Mouse (Mus musculus) testis, postnatal 10 days (tissue): ENCODE measurements around the gene Rpl18.
A peak's percentile ranks its signal among the peaks of the same experiment; 100 is the strongest.

Experiments used
- DNase-seq: peaks from one replicate; pipeline ENCODE4 v3.0.0; 2021; ENCODE audit warnings: low spot score

Gene Rpl18

DNA sequence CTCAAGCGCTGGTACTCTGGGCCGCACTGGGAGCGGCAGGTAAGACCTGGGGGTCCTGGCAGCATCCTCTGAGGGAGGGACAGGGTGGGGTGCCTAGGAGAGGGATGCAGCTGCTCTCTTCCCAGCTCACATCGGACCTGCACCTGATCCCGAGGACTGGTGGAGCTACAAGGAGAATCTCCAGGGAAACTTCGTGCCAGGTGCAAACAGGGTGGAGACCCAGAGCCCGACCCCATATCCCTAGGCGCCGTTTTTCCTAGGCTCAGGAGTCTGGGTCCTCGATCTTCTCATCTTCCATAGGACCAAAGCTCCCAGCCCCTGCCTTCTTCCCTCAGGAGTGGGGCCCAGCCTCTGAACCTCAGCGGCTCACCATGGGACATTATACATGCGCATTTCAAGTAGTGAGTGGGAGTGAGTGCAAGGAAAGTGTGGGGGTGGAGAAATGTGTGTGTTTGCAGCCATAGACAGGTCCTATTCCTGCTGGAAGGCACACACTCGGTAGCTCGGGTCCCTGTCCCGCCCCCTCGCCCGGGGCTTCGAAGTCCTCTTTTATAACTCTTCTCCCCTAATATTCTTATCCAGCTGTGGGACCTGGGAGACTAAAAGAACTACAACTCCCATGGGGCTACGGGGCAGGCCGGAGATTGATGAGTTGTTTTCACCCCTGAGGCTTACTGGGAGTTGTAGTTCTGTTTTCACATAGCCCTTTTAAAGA lies 14.8 kb upstream of the Rpl18 start:
- peak; percentile 81 for DNase-seq

DNA sequence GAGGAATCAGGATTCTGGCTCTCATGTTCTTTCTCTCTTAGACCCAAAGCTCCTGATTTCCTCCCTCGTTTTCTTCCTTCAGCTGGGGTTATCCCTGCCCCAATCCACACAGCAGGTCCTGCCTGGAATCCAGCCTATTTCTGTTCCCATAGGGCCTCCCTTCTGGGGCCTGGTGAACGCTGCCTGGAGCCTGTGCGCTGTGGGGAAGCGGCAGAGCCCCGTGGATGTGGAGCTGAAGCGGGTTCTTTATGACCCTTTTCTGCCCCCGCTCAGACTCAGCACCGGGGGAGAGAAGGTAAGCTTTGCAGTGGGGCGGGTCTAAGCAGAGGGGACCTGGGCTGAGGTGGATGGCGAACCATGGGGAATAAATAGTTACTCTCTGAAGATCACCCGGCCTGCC lies 14.2 kb upstream of the Rpl18 start:
- peak; percentile 60 for DNase-seq

DNA sequence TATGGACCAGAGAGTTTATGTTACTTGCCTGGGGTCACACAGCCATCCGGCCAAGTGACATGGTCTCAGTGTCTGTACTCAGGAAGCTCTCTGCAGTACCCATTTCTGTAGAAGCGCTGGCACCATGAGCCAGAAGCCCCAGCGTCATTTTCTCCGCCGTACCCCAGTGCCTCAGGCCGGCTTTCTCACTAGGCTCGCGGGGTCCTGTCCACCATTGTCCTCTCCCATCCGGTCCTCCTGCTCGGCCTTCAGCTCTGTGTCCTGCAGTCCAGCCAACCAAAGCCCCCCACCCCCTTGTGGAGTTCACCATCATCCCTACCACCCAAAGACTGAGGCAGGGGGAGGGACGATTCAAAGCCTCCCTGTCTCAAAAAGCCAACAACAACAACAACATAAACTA lies 13.7 kb upstream of the Rpl18 start:
- DNase-seq = peak; percentile 45

DNA sequence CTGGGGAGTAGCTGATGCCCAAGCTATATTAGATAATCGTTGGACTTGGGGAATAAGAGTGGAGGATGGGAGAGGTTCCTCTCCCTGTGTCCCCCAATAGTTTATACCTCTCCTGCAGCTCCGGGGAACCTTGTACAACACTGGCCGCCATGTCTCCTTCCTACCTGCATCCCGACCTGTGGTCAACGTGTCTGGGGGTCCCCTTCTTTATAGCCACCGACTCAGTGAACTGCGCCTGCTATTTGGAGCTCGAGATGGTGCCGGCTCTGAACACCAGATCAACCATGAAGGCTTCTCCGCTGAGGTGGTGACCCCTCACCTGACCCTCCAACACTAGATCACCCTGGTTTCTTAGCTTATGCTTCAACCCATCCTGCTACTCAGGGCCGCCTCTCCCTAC lies 12.9 kb upstream of the Rpl18 start:
- DNase-seq = peak; percentile 46

DNA sequence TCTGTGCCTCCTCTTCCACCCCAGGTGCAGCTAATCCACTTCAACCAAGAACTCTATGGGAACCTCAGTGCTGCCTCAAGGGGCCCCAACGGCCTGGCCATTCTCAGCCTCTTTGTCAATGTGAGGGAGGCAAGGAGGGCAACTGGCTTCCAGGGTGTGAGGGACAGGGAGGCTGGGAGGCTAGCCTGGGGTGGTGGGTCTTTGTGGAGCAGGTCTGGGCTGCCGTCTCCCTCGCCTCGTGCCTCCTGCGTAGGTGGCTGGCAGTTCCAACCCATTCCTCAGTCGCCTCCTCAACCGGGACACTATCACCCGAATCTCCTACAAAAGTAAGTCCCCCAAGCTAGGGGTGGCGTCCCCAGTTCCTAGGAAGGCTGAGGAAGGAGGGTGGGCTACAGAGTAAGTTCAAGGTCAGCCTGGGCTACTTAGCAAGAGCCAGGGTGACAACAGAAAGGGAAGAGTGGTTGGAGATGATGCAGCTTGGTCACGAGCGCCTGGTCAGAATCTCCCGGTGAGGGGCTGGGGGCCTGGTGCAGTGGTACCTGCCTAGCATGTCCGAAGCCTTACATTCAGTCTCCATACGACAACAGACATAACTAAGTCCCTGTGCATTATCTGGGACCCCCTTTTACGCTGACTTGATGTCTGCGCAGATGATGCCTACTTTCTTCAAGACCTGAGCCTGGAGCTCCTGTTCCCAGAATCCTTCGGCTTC lies 12.3 kb upstream of the Rpl18 start:
- DNase-seq = peak; percentile 47

DNA sequence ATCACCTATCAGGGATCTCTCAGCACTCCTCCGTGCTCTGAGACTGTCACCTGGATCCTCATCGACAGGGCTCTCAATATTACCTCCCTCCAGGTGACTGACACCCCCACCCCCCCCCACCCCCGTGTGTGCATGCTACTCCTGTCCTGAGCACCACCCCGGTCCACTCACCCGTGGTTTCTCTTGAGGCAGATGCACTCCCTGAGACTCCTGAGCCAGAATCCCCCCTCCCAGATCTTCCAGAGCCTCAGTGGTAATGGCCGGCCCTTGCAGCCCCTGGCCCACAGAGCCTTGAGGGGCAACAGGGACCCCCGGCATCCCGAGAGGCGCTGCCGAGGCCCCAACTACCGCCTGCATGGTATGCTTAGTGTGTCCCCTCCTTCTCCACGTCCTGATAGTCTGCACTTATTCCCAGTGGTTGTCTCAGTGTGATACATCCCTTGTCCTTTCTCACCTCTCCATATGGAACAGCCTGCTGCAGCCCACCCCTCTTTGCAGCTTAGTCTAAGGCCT lies 11.7 kb upstream of the Rpl18 start:
- DNase-seq = peak; percentile 56

DNA sequence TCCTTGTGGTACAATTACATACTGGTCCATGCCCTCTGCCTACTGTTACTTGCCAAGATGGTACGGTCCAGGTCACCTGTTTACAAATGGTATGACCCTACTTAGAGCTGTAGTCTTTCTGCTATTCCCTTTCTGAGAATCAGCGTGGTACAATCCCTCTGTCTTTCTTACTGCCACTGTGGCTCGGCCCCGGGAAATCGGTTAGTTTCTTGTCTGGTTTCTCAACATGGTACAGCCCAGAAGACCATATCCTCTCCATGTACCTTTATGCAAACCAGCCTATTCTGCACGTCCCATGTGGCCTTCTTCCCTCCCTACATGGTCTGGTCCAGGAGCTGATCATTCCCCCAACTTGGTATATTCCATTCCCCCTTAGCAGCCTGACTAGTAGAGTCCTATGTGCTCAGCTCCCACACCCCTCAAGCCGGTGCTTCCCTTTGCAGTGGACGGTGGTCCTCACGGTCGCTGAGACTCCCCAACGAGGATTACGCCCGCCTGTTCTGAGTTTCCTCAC lies 11.2 kb upstream of the Rpl18 start:
- peak; percentile 73 for DNase-seq

DNA sequence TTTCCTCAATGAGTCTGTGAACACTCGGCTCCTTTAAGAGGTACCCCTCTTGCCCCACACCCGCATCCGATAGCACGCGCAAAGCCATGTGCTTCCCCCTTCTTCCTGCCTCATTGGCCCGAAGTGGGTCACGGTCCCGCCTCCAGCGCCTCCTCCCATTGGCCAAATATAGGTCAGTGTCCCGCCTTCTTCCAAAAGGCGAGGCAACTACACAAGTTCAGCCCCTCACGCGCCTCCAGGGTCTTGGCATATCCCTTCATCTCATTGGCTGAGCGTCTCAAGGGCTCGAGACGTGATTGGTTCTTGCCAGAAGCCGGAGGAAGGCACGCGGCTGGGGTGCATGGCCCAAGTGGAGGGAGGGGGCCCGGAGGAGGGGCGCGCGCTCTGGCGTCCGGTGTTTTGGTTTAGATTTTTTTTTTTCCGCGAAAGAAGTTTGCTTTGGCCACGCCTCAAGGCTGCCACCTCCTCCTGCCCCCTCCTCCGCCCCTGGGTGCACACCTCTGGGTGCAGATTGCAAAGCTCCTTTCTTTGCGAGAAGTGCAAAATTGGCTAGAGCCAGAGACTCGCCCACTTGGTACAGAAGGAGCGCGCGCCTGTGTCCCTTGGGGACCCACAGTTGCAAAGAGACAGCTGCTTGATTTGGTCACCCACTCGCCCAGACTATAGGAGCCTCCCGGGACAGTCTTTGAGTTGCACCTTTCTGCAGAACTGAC lies 10.4 kb upstream of the Rpl18 start, which contains the start of gene Dbp:
Gene Dbp, plus strand, starts transcription at position 359 of the 713 bp plus-strand sequence.
- DNase-seq = peak; percentile 97

DNA sequence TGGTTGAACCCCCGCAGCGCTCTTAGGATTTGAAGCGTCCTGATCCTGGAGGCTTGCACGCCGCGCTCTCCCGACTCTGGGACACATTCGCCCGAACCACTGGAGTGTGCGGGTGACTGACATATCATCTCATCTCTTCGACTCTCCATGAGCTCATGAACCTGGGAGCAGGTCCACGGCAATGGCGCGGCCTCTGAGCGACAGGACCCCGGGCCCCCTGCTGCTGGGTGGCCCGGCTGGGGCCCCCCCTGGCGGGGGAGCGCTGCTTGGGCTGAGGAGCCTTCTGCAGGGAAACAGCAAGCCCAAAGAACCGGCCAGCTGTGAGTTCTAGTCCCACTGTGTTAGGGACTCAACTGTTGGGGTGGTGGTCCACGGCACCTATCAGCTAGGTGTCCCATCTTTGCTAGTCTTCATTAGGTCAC lies 9.8 kb upstream of the Rpl18 start:
- DNase-seq = peak; percentile 74

DNA sequence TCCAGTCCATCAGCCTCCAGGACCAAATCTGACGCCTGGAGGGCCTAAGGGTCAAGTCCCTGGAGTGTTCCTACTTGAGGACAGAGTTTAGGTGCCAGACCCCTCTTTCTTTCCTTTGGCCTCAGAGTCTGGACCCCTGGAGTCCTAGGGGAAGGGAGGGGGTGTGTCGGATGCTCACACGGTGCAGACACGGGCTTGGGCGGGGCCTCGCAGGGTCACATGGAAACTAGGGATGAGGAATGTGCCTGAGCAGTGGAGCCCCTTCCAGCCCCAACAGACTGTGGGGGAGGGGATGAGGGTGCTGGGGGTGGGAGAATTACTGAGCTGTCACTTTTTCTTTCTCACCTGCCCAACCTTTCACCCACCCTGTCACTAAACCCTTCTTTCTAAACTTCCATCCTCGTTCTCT lies 9.4 kb upstream of the Rpl18 start:
- DNase-seq = peak; percentile 93

DNA sequence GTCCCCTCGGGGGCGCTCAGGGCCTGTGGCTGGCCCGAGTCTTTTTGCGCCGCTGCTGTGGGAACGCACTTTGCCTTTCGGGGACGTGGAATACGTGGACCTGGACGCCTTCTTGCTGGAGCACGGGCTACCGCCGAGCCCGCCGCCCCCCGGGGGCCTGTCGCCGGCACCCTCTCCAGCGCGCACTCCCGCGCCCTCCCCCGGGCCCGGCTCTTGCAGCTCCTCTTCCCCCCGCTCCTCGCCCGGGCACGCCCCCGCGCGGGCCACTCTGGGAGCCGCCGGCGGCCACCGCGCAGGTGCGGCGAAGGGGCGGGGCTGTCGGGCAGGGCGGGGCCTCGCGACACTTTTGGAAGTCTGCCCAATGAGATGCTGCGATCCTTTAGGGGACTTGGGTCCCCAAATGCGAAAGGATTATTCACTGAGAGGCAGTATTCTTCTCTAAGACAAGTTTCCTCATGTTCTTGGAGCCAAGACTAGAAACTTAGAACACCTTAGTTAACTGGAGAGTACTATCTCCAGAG lies 8.5 kb upstream of the Rpl18 start:
- peak; percentile 96 for DNase-seq

DNA sequence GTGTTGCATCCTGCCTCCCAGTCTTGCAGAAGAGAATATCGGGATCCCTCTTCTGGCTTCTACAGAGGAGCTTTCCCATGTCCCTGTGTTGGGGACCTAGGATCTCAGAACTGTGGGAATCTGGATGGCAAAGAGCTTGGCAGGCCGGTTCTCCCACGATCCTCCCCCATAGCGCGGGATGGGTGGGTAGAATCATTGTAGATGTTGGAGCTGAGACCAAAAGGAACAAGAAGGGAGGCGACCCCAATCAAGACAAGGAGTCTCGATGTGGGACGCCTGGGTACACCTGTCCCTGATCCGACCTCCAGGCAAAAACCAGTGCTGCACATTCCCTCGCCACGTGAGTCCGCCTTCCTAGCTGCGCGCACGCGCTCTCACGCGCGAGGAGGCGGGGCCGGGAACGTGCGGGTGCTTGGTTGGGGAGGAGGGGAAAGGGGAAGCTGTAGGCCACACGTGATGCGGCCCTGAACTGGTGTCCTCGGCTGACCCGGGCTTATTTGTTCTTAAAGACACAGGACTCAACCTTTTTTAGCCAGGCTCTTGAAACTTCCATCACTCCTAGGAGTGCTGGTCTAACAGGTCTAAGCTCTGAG lies 7.8 kb upstream of the Rpl18 start:
- peak; percentile 98 for DNase-seq

DNA sequence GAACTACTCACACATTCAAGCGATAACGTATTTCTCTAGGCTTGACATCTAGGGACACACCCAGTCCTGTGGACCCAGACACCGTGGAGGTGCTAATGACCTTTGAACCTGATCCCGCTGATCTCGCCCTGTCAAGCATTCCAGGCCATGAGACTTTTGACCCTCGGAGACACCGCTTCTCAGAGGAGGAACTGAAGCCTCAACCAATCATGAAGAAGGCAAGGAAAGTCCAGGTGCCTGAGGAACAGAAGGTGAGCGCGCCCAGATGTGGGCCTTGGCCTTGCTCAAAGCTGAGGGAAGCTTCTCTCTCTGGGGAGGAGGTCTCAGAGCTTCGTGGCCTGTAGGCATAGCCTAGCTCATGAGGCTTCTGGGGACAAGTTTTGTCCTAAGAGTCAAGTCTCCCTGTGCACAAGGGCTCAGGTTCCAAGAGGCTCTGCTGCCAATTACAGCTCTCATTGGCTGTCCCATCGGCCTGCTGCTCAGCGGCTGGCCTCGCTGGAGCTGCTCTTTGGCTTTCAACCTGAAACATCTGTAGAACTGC lies 7.0 kb upstream of the Rpl18 start:
- no peak for DNase-seq

DNA sequence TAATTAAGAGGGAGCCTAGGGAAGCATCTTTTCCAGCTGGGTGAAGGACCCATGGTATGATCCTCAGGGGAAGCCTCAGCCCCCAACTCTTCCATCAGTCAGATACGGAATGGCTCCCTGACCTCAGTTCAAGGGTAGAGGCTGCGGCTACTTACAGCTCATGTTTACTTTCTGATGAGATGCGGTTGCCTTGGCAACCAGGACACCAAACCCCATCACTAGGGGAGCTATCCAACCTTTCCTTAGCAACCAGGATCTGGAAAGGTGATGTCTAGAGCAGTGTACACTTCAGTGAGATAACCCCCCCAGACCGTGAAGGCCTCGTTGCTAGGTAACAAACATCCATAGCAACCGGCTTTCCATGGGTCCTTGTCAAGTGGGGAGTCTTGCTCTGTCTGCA lies 6.2 kb upstream of the Rpl18 start:
- no peak for DNase-seq

DNA sequence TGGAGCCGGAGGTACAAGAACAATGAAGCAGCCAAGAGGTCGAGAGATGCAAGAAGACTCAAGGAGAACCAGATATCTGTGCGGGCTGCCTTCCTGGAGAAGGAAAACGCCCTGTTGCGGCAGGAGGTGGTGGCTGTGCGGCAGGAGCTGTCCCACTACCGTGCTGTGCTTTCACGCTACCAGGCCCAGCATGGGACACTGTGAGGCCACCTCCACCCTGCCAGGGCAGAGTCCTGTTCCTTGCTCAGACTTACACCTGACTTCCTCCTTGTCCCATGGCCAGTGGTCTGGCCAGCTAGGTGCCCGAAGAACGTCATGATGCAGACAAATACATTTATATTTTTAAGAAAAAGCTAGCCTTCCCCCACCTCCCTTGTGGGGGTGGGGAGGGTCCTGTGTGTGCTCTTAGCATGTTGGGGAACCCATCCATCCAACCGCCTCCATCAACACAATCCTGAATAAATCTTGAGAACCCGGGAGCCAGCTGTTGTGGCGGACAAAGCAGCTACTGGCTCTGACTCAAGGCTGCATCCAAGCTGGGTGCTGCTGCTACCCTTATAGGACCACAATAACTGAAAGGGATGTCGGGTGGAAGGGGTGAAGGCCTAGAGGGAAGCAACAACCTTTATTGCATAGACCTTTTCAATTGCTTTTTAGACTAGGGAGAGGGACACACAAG lies 5.4 kb upstream of the Rpl18 start:
- no peak for DNase-seq

DNA sequence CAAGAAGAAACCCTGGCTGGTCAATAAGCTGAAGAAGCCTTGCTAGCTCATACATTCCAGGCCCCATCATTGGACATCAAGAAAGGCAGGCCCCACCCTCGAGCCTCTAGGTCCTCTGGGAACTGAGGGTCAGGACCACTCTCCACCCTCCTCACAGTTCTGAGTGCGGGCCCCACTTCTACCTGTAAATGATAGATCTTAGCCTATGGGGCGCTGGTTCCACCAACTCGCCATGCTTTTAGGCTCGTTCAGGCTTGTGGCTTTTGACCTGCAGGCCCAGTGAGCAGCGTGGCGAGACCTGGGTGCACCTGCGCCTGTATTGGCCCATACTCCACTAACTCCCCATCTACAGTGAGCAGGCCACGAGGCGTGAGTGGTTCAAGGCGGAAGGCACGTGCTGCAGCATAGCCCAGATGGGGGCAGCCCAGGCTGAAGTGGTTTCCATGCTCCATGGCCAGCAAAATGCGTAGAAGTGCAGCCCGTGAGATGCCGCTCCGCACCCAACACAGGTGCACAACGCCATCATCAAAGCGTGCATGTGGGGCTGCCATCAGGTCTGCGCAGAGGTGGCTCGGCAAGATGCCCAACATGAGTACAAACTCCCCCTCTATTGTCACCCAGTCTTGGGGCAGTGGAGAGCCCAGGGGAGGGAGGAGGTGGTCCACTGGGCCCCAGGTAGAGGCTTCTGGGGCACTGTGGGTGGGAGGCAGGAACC lies 4.6 kb upstream of the Rpl18 start:
- DNase-seq = no peak

DNA sequence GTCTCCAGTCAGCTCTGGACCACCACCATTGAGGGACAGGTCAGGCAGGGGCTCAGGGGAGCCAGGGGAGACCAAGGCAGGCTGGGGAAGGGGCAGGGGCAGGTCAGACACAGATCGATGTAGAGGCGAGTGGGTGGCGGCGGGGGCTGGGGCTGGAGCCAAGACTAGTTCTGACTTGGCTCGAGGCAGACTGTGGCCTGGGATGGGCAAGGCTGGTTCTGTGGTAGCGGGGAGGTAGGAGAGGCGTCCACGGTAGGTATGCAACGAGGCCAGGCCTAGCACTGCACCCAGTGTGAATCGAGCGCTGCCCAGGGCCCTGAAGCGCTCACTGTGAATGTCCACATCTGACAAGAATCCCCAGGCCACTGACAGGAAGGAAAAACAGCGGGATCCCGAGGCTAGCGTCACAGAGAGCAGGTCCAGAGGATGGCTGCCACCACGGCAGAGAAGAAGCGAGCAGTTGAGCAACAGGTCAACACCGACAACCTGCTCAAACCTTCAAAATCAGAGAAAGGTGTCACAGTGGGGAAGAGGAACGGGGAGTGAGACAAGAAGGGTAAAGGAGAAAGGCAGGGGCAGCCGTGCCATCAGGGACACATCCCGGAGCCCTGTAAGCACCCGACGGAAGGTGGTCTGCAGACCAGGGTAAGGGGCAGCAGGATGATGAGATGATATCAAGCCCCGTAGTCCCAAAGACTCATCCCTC lies 3.8 kb upstream of the Rpl18 start:
- no peak for DNase-seq

DNA sequence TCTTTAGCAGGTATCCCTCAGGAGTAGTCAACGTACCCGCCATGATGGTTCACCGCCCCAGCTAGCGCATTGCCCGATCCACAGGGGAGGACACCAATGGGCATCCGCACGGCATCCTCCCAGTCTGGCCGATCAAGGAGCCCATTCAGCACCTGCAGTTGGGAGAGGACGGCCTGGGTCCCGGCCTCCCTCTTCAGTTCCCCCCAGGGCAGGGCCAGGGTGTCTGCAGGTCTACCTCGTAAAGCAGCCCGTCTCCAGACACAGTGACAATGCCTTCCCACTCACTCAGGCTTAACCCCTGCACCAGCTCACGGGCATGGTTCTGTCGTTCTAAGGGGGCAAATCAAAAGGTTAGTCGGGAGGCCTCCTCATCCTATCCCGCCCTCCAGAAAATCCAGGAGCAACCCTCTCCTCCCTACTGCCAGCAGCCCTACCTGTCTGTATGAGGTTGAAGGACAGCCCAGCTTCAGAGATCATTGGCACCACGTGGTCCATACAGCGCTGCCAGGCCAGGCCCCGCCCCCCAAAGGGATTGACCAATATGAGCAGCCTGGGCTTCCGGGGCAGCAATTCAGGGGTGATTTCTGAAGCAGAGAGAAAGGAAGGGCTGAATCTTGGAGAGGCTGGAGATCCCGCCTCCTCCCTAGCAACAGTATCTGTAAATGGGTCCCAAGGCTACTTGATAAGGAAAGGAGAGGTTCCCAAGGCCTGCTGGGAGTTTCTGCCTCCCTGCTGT lies 3.1 kb upstream of the Rpl18 start:
- DNase-seq = peak; percentile 91

DNA sequence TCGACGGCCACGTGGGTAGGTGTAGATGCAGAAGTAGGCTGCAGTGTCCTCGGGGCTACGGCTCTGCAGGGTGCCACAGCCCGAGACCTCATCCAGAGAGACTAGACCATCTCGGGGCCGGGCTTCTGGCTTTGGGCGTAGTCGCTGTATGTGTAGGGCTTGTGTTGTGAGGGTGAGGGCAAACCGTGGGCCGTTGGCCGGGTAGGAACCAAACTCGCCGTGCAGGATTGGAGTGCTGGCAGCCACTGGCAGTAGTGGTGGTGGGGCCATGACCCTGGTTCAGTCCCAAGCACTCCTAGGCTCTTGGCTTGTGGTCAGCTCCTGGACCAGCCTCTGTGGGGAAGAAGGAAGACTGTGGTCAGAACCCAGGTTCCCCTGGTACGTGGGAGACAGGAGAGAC lies 1.9 kb upstream of the Rpl18 start:
- DNase-seq = no peak
